Mouse (Mus musculus) CH12F3 (cell line): ENCODE measurements around the gene Armc6.

Source experiments
- in situ Hi-C: fragments of 300-500 bp; cut with MboI; formaldehyde crosslinking; loops from 2 replicates; pipeline ENCODE4 v1.14.3; 2020; ENCODE audit warnings: low sequenced_read_pairs

Gene Armc6

DNA sequence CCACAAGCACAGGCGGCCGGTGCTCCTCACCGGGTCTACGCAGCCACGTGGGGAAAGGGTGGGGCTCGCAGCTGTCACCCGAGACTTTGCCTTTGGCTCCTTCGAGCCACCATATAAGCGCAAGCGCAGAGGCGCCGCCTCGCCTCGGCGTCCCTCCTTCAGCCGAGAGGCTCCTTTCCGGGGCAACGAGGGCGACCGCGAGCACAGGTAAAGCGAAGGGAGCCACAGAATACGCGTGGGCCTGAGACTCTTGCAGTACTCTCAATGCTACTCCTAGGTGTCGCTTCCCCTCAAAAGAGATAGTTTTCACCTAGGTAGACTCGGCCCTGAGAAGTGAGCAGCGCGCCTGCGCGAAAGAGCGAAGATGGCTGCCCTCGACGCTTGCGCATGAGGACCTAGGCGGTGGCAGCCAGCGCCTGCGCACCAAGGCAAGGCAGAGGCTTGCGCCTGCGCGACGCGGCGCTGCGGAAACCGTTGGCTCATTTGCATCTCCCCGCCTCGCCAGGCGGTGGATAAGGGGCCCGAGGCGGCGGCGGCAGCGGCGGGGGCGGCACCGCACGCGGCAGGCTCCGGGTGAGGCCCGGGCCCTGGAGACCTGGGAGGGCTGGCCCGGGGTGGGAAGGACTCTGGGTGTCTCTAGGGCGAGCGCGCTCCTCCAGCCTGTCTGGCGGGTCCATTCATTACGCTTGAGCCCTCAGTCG, at the start of gene Armc6, which contains the start of gene Sugp2:
Gene Armc6, minus strand, starts transcription at position 387 of the 701 bp plus-strand sequence.
Gene Sugp2, plus strand, starts transcription at position 147 of the 701 bp plus-strand sequence.
- in situ Hi-C loops = no loop called here

DNA sequence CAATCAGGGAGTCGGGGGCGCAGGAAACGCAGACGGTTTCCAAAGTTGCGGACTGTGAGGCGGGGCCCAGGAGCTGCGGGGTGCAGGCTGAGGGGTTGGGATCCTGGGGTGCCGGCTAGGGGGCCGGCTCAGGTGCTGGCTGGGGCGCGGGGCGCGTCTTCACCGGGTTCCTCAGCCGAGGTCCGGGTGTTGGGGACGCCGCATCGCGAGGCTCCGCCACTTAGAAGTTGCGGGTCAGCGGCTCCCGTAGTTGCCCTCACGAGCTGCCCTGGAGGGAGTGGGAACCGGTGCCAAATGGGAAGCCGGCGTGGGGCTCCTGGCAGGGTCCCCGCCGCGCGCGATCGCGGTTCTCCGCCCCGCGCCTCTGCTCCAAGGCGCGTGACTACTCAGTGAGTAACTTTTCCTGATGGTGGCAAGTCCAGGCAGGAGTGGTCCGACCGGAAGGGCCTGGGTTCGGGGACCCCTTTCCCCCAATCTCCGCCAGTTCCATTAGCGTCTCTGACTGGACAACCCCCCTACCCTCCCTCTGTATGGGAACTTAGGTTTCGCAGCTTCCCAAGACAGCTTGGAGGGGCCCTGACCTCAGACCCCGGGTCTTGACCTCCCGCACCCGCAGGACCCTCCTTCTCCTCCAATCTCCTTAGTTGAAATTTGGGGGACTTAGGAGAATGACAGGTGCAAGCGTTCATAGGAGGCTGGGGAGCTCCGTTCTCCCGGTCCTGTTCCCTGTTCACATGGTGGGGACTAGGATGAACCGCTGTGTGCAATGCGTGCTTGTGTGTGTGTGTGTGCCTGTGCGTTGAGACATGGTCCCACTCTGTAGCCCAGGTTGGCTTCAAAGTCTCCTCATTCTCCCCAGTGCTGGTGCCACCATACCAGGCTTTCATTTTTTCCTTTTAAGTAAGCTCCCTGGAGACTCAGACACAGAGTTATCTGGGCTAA, 49.1 kb upstream of the Armc6 start:
- in situ Hi-C loops = no loop called here

DNA sequence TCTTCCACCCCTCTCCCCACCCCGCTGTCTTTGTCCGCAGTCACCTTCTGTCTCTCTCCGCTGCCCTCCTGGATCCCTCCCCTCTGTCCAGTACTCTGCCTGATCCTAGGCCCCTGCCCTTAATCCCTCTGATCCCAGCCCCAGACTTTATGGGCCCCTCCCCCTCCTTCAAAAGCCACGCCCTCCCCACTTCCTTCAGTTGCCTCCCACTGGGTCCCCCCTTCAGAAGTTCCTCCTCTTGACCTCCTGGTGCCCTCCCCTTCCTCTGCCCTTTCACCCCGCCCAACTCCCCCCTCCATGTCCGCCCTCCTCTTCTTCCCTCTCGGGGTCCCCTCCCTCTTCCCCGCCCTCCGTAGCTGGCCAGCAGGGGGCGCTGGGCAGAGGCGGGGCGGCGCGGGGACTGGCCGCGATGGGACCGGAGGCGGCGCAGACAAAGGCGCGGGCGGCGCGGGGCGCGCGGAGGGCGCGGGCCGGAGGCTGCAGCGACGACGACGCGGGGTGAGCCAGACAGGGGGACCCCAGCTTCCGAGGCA, 48.4 kb upstream of the Armc6 start, which contains the start of gene Homer3:
Gene Homer3, plus strand, starts transcription at position 225 of the 533 bp plus-strand sequence.
- in situ Hi-C loops = no loop called here

DNA sequence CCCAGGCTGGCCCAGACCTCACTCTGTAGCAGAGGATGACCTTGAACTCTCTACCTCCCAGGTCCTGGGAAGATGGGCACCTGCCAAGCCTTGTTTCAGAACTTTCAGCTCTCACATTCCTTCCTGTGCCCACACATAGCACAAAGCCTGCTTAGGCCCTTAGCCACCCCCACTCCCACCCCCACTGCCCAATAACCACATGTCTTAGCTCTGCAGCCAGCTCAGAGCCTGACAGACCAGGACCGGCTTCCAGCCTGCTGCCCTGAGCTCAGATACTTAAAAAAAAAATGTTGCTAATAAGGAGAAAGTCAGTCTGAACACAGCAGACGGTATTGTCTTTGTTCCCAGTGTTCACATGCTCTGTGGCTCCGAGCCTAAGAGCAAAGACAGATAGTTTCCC, 46.7 kb upstream of the Armc6 start:
- in situ Hi-C loops = no loop called here

DNA sequence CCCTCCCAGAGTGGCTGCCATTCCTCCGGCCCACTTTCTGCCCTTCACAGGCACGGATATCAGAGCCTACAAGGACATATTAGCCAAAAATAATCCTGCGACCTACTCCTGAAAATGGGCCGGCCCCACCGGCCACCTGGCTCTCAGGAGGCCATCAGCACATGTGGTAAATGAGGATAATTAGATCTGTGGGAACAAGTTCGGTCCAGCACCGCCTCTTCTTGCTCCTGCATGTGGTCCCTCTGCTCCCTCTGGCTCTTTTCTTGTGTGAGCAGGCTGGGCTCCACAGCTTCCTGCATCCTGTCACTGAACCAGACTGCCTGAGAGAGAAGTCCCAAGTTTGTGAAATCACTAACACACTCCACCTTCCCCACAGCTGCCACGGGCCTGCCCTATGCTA, 45.0 kb upstream of the Armc6 start:
- in situ Hi-C loops = no loop called here

DNA sequence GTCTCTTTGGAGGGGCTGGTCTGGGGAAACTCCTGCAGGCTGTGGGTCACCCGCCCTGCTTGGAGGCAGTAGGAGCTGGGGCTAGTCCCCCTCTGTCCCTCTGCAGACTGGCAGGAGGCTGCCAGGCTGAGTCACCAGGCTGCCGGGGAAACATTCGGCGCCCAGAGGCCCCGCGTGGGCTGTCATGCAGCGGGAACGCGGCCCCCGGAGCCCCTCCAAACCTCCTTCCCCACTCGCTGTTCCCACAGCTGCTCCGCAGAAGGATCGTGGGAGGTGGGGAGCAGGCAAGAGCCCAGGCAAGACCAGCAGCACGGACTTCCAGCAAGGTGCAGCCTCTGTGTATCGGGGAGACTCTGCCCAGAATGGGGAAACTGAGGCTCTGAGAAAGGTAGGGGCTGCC, 43.9 kb upstream of the Armc6 start:
- in situ Hi-C loops = no loop called here

DNA sequence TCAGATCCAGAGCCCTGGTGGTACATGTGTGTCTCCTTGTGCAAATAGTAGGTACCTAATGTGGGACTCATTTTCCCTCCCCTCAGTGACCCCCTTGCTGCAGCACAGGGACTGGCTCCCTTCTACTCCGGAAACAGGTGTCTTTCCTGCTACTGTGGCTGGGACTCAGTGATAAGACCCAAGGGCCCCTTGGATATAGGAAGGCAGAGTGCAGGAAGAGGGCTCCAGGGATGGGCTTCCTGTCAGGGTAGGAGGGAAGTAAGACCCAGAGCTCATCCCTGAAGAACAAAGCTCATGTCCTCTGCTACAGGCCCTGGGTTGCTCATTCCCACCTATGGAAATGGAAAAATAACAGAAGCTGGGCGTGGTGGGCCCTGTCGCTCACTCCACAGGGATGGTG, 42.2 kb upstream of the Armc6 start:
- in situ Hi-C loops = no loop called here

DNA sequence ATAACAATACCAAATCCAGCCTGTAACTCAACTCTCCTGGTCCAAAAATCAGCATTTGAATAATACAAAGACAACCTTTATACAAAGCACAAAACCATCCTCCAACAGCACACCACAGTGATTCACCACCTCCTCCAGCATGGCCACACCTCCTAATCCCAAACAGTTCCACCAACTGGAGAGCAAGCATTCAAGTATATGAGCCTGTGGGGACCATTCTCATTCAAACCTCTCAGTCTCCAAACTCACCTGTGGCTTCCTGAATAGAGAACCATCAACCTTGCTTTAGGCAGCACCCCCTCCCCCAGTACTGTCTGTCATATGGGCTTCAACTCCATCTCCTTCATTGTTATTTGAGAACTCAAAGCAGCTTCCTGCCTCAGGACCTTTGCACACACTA, 40.1 kb upstream of the Armc6 start:
- in situ Hi-C loops = no loop called here

DNA sequence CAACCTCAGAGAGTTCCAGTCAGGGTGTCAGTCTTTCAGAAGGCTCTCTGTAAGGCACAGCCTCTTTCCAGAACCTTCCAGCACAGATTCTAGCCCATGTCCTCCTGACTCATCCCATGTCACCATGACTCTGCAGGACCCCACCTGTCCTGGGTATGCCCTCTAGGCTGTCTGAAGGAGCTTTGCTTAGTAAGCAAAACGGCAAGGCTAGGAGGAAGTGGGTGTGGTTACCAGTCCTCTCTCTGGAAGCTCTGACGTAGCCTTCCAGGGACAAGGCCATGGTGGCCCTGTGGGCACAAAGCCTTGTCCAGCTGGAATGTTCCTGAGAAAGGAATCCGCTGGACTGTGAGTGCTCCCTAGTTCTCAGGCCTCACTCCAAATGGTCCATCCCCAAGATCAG, 38.7 kb upstream of the Armc6 start:
- in situ Hi-C loops = no loop called here

DNA sequence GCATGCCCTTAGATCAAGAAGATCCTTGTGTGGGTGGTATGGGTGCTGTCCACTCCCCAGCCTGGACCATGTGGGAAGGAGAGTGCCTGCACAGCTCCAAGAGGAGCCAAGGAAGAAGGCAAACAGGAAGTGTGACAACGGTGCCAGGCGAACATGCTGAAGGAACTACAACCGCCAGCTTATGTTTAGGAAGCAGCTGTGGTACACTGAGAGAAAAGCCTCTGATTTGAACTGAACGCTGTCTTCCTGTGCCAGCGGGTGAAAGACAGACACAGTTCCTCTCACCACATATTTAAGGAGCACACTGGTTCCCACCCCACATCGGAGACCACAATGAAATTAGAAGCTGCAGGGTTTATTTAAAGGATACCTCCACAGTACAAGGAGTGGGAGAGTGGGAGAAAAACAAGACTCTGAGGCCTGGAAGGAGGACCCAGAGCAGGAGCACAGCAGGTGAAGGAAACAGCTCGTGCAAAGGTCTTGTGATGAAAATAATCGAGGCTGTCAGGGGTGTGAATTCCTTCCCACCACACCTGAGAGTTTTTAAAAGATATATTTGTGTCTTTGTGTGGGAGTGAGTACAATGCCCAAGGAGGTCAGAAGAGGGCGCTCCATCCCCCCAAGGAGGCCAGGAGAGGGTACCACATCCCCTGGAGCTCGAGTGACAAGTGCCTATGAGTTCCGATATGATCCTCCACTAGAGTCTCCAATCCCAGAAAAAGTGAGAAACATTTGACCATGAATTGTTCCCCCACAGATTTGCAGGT, 34.7 kb upstream of the Armc6 start:
- in situ Hi-C loops = no loop called here

DNA sequence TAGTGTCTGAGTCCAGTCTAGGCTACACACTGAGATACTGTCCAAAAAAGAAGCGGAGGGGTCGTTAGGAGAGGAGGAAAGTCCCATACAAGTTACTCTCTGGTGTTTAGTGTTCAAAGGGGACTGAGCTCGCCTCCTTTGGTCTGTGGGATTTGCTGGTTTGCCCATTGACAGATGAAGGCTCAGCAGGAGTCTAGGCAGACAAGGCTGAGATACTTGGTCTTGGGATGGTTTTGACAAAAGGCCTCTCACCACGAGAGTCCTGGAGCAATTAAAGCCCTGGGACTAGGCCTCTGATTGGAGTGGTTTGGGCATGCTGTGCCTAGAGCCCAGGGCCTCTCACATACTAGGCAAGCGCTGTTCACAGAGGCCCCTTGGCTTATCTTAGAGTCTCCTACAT, 34.0 kb upstream of the Armc6 start:
- in situ Hi-C loops = no loop called here

DNA sequence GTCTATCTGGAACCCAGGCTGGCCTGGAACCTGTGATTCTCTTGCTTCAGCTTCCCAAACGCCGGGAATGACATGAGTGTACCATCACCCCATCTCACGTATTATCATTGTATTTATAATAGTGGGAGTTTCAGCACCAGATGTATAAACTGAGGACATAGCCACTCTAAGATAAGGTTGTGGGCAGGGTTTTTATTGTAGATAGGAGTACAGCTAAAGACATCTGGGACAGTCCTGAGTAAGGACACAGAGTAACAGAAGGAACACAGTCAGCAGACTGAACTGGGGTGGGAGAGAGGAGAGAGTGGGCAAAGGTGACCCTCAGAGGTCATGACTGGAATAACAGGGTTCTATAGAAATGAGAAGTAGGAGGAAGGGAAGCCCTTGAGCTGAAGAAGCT, 33.4 kb upstream of the Armc6 start:
- in situ Hi-C loops = no loop called here

DNA sequence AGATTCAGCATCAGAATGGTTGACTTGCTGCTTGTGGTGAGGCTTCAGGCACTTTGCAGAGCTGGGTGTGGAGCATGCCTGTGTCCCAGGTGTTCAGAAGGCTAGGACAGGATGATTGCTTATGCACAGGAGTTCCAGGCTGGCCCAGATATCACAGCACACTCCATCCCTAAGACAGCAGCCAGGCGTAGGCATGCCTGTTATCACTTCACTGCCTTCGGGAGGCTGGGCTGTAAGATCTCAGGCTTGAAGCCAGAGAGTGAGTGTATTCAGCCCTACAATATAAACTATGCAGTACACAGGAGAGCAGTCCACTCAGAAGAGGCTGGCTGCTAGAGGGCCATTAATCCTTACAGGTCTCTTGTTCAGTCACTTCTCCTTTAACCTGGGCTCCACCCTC, 24.8 kb upstream of the Armc6 start:
- in situ Hi-C loops = no loop called here

DNA sequence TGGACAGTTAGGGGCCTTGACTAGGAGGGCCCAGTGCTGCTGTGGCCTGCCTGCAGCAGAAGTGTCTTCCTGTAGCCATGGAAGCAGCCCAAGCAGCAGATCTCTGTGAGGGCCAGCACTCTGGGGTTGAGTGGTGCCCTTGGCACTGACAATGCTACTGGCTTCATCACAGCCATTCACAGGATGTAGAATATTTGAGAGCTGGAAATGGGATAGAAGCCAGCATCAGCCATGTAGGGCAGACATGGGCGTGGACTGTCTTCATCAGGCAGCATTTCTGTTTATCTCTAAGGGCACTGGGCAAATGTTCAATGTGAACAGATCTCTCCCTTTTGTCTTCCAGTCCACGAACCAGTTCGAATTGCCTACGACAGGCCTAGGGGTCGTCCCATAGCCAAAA, 24.3 kb upstream of the Armc6 start:
- in situ Hi-C loops = no loop called here

DNA sequence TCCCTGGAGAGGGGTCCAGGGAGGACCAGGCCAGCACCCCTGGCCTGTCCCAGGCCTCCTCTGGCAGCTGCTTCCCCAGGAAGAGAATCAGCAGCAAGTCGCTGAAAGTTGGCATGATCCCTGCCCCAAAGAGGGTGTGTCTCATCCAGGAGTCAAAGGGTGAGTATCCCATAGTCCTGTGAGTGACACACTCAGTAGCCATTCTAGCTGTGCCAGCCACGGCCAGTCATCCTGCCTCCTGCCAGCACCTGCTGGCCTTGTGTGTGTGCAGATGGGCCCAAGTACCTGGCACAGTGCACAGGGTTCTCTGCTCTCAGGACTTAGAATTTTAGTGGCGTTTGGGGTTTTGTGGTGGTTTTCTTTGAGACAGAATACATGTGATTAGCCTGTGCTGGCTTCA, 23.2 kb upstream of the Armc6 start:
- in situ Hi-C loops = no loop called here

DNA sequence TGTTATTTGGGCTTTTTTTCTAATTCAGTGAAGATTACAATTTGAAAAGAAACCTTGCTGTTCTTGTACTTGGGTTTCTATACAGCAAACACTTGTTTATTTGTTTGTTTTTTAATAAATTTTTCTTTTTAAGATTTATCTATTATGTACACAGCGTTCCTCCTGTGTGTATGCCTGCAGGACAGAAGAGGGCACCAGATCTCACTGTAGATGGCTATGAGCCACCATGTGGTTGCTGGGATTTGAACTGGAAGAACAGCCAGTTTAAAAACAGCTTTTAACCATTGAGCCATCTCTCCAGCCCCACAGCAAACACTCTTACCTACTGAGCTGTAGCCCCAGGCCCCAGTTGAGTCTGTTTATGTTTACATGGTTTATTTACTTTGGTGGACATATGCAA, 20.4 kb upstream of the Armc6 start:
- in situ Hi-C loops = no loop called here

DNA sequence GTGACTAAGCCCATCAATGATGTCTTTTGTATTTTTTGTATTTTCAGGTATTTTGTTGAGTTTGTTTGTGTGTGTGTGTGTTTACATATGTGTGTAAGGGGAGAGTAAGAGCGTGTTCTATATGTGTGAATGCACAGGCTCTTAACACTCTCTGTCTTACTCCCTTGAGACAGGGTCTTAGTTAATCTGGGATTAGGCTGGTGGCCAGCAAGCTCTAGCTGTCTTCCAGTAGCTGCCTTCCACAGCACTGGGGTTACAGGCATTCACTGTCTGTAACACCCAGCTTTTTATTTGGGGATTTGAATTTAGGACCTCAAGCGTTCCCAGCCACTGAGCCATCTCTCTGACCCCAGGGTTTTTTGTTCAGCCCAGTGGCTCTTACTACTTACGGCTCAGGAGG, 13.6 kb upstream of the Armc6 start:
- in situ Hi-C loops = no loop called here

DNA sequence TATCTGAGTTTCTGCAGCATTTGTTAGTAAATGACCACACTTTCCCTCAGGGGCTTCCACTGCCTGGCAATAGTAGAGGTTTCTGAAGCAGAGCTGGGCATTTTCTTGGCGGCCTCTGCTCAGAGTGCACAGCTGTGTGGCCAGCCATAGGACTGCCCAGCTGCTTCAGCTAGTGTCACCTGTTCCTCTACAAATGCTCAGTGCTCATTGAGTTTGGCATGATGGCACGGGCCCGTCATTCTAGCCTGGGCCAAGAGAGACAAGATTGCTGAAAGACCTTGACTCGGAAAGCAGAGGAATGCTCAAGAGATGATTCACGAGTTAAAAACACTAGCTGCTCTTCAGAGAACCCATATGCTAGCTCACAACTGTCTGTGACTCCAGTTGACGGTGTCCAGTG, 12.4 kb upstream of the Armc6 start:
- in situ Hi-C loops = no loop called here

DNA sequence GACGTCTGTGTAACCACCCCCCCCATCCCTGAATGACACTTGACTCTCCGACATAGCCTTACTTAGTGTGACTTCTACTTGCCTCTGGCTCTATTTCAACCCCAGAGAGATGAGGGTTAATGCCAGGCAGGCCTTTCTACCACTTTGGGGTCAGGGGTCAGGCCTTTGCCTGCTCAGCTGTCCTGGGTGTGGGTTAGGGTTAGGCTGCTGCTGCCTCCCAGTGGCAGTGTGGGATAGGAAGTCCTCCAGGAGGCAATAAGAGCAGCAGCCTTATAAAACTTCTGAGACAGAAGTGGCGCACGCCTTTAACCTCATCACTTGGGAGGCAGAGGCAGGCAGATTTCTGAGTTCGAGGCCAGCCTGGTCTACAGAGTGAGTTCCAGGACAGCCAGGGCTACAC, 6.4 kb upstream of the Armc6 start:
- in situ Hi-C loops = no loop called here

DNA sequence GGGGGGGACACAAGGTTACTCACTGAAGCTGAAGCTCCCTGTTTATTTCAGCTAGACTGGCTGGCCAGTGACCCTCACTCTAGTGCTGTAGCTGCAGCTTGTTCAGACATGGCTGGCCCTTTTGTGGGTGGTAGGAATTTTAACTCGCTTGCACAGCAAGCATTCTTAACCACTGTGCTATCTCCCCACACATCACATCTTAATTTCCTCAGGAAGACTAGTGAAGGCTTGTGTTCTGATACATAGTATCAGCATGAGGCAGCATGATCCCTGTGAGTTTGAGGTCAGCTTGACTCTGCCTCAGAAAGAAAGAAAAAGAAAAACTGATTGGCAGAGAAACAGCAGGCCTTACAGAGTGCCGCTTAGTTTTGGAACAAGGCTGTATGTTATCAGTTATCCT, 3.6 kb upstream of the Armc6 start:
- in situ Hi-C loops = no loop called here

DNA sequence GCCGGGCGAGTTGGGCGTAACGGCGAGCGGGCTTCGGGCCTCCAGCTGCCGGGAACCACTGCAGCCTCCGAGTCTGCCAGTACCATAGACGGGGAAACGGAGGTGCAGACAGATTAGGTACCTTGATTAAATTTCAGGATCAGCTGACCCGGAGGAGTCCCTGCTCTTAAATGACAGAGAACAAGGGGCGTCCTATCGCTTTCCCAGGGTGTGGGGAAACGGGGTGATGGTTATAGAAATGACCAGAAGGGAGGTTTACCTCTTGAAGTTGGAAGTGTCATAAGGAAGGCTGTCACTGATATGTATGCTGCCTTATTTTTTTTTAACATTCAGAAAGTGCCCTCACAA, 489 bp upstream of the Armc6 start:
- in situ Hi-C loops = no loop called here
